Mouse (Mus musculus): ENCODE data around the gene Tor1a. TPM values are rescaled to one million over a fixed set of nuclear protein-coding genes. Genes with fewer than 3 reads are reported as not detected.
A peak's percentile ranks its signal among the peaks of the same experiment; 100 is the strongest.
"Not testable (repeated sequence)": the region's sequence is repeated elsewhere in the genome, so short reads cannot be mapped to it uniquely, and the experiment has no call there.

The Tor1a gene
- polyA plus RNA-seq, 1 experiment, result 78.6 TPM

- Histone ChIP-seq H3K4me1 (ENCODE audit: control insufficient read depth, insufficient read depth, insufficient read length, low read length) (peaks cover 23% of the 10 kb centered on the region), H3K27ac (ENCODE audit: insufficient read depth, low read depth, low read length) (no peak overlapping the region), H3K4me3 (ENCODE audit: low read depth, low read length) (no peak overlapping the region), H3K27me3 (ENCODE audit: control insufficient read depth, insufficient read depth, low read length) (no peaks in the 10 kb centered on the region), H3K36me3 (ENCODE audit: control insufficient read depth, insufficient read depth, low read length) (peaks cover 34% of the 10 kb centered on the region)
- 38% methylated on average over 6 of the region's 6 CpGs for WGBS
- TF ChIP-seq CTCF (IDR thresholded peaks at IDR 0.05; ENCODE audit: extremely low read depth, insufficient read length, insufficient replicate concordance, low read depth, low read length) (peak; percentile 24; the same call in 1 of the 2 replicates), POLR2A (IDR thresholded peaks at IDR 0.05; ENCODE audit: low read depth, low read length) (no peak)
Observed at GRCm38 (mm10) chr2:30954797-30955196, 12.9 kb downstream of the Tor1a start.

- Histone ChIP-seq H3K27me3 (ENCODE audit: control insufficient read depth, insufficient read depth, low read length) (no peaks in the 10 kb centered on the region), H3K4me3 (ENCODE audit: low read depth, low read length) (peak within 1 kb of the TSS; percentile 79), H3K4me1 (ENCODE audit: control insufficient read depth, insufficient read depth, insufficient read length, low read length) (peaks cover 12% of the 10 kb centered on the region), H3K27ac (ENCODE audit: insufficient read depth, low read depth, low read length) (peak within 1 kb of the TSS; percentile 58), H3K36me3 (ENCODE audit: control insufficient read depth, insufficient read depth, low read length) (peaks cover 24% of the 10 kb centered on the region)
- under 1% methylated on average over 60 of the region's 60 CpGs for WGBS
- TF ChIP-seq POLR2A (IDR thresholded peaks at IDR 0.05; ENCODE audit: low read depth, low read length), result peak; percentile 97
- TF ChIP-seq CTCF (IDR thresholded peaks at IDR 0.05; ENCODE audit: extremely low read depth, insufficient read length, insufficient replicate concordance, low read depth, low read length), result no peak
Observed at GRCm38 (mm10) chr2:30952824-30953490, 14.8 kb downstream of the Tor1a start, which contains the start of gene Tor1b. Tor1b (plus strand) TSS chr2:30952959.

DNA sequence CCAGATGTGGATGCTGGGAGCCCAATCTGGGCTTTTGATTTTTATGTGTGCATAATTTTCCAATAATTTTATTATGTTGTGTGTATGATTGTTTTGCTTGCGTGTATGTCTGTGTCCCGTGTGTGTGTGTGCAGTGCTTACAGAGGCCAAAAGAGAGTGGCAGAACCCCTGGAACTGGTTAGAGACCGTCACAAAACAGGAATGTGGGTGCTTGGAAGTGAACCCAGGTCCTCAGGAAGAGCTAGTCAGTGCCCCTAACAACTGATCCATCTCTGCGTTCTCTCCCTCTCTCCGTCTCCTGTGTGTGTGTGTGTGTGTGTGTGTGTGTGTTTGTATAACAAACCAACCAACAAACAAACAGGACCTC is 15.3 kb downstream of the Tor1a start:
- H3K4me3 ChIP-seq (ENCODE audit: low read depth, low read length), result no peak overlapping the region
- H3K4me1 ChIP-seq (ENCODE audit: control insufficient read depth, insufficient read depth, insufficient read length, low read length), result peaks cover 10% of the 10 kb centered on the region
- peak overlapping the region; percentile 58; the same call in 1 of the 2 replicates for H3K27ac ChIP-seq (ENCODE audit: insufficient read depth, low read depth, low read length)
- no peaks in the 10 kb centered on the region for H3K27me3 ChIP-seq (ENCODE audit: control insufficient read depth, insufficient read depth, low read length)
- TF ChIP-seq POLR2A (IDR thresholded peaks at IDR 0.05; ENCODE audit: low read depth, low read length) (no peak), CTCF (IDR thresholded peaks at IDR 0.05; ENCODE audit: extremely low read depth, insufficient read length, insufficient replicate concordance, low read depth, low read length) (no peak; the same call in 1 of the 2 replicates)
- WGBS, result 23% methylated on average over 5 of the region's 5 CpGs
- peaks cover 20% of the 10 kb centered on the region for H3K36me3 ChIP-seq (ENCODE audit: control insufficient read depth, insufficient read depth, low read length)

DNA sequence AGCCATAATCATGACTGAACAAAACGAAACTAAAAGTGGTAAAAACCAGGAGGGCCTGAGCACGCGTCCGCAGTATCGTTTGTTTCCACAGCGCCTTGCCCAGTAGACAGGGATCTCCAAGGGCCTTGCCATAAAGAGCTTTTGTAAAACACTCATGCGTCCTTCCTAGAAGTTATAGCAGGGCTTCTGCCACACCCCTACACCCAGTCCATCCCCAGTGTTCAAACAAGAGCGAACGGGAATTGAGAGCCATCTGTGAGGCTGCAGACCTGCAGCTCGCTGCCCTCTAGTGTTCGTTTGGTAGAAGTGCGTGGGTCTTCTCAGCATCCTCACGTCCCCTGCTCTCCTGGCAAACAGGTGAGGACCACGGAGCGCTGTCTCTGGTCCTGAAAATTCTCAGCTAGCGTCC is 25.1 kb downstream of the Tor1a start:
- H3K27me3 ChIP-seq (ENCODE audit: control insufficient read depth, insufficient read depth, low read length), result no peaks in the 10 kb centered on the region
- TF ChIP-seq CTCF (IDR thresholded peaks at IDR 0.05; ENCODE audit: extremely low read depth, insufficient read length, insufficient replicate concordance, low read depth, low read length) (peak; percentile 98), POLR2A (IDR thresholded peaks at IDR 0.05; ENCODE audit: low read depth, low read length) (peak; percentile 36; the same call in 1 of the 2 replicates)
- 4% methylated on average over 16 of the region's 16 CpGs for WGBS
- peak overlapping the region; percentile 58 for H3K4me3 ChIP-seq (ENCODE audit: low read depth, low read length)
- no peaks in the 10 kb centered on the region for H3K4me1 ChIP-seq (ENCODE audit: control insufficient read depth, insufficient read depth, insufficient read length, low read length)
- no peaks in the 10 kb centered on the region for H3K36me3 ChIP-seq (ENCODE audit: control insufficient read depth, insufficient read depth, low read length)
- H3K27ac ChIP-seq (ENCODE audit: insufficient read depth, low read depth, low read length), result 0 out of 2 replicates have a peak overlapping the region, but pooled peaks have one; percentile 14

- 9% methylated on average over 7 of the region's 7 CpGs for WGBS
- not testable (repeated sequence) for H3K36me3 ChIP-seq (ENCODE audit: control insufficient read depth, insufficient read depth, low read length); H3K27me3 ChIP-seq (ENCODE audit: control insufficient read depth, insufficient read depth, low read length); H3K4me1 ChIP-seq (ENCODE audit: control insufficient read depth, insufficient read depth, insufficient read length, low read length); H3K27ac ChIP-seq (ENCODE audit: insufficient read depth, low read depth, low read length); H3K4me3 ChIP-seq (ENCODE audit: low read depth, low read length)
Observed at GRCm38 (mm10) chr2:30942116-30942515, 25.6 kb downstream of the Tor1a start.

- TF ChIP-seq CTCF (IDR thresholded peaks at IDR 0.05; ENCODE audit: extremely low read depth, insufficient read length, insufficient replicate concordance, low read depth, low read length) (no peak), POLR2A (IDR thresholded peaks at IDR 0.05; ENCODE audit: low read depth, low read length) (no peak)
- no peaks in the 10 kb centered on the region for H3K36me3 ChIP-seq (ENCODE audit: control insufficient read depth, insufficient read depth, low read length)
- no peaks in the 10 kb centered on the region for H3K27me3 ChIP-seq (ENCODE audit: control insufficient read depth, insufficient read depth, low read length)
- 48% methylated on average over 5 of the region's 5 CpGs for WGBS
- no peak overlapping the region for H3K27ac ChIP-seq (ENCODE audit: insufficient read depth, low read depth, low read length)
- no peak overlapping the region for H3K4me3 ChIP-seq (ENCODE audit: low read depth, low read length)
- H3K4me1 ChIP-seq (ENCODE audit: control insufficient read depth, insufficient read depth, insufficient read length, low read length), result no peaks in the 10 kb centered on the region
Observed at GRCm38 (mm10) chr2:30941586-30941985, 26.1 kb downstream of the Tor1a start.

GRCm38 (mm10) chr2:30938574-30938991 is 29.1 kb downstream of the Tor1a start:
- Histone ChIP-seq H3K4me3 (ENCODE audit: low read depth, low read length) (no peak overlapping the region), H3K36me3 (ENCODE audit: control insufficient read depth, insufficient read depth, low read length) (no peaks in the 10 kb centered on the region), H3K4me1 (ENCODE audit: control insufficient read depth, insufficient read depth, insufficient read length, low read length) (no peaks in the 10 kb centered on the region), H3K27ac (ENCODE audit: insufficient read depth, low read depth, low read length) (no peak overlapping the region), H3K27me3 (ENCODE audit: control insufficient read depth, insufficient read depth, low read length) (no peaks in the 10 kb centered on the region)
- WGBS, result 28% methylated on average over 4 of the region's 4 CpGs
- TF ChIP-seq CTCF (IDR thresholded peaks at IDR 0.05; ENCODE audit: extremely low read depth, insufficient read length, insufficient replicate concordance, low read depth, low read length) (no peak), POLR2A (IDR thresholded peaks at IDR 0.05; ENCODE audit: low read depth, low read length) (no peak)

Measured in small intestine, adult 2 months (tissue).